Mouse (Mus musculus) myocyte (in vitro differentiated cells): ENCODE measurements around the gene Twist2. TPM values are rescaled to one million over a fixed set of nuclear protein-coding genes. Genes with fewer than 3 reads are reported as not detected.

Source experiments
- H3K27me3 ChIP-seq: one replicate; pipeline ENCODE4 v1.6.1; 2011; ENCODE audit not compliant: control insufficient read depth, insufficient read depth, insufficient read length
- H3K36me3 ChIP-seq: one replicate; pipeline ENCODE4 v1.6.1; 2011; ENCODE audit not compliant: control insufficient read depth, insufficient read depth
- H3K4me2 ChIP-seq: one replicate; pipeline ENCODE4 v1.6.1; 2011; ENCODE audit warnings: low read depth, control low read depth
- H3K4me3 ChIP-seq: one replicate; pipeline ENCODE4 v1.5.1; 2011; ENCODE audit warnings: mild to moderate bottlenecking, control low read depth, moderate library complexity
- H3K79me2 ChIP-seq: one replicate; pipeline ENCODE4 v1.6.1; 2011; ENCODE audit not compliant: control insufficient read depth, insufficient read depth
- H3ac ChIP-seq: one replicate; pipeline ENCODE4 v1.6.1; 2011; ENCODE audit not compliant: control insufficient read depth, insufficient read length
- CEBPB ChIP-seq: IDR thresholded peaks from 2 replicates; pipeline ENCODE4 v1.6.1; 2011; ENCODE audit warnings: mild to moderate bottlenecking, moderate library complexity; ENCODE audit not compliant: poor library complexity, insufficient read depth, severe bottlenecking
- E2F4 ChIP-seq: IDR thresholded peaks from one replicate; pipeline ENCODE4 v1.6.1; 2011; ENCODE audit warnings: mild to moderate bottlenecking, control low read depth, moderate library complexity; ENCODE audit not compliant: insufficient read depth
- MAX ChIP-seq: IDR thresholded peaks from one replicate; pipeline ENCODE4 v1.6.1; 2011; ENCODE audit warnings: low read depth, mild to moderate bottlenecking, control low read depth
- MYOD1 ChIP-seq, 3 experiments: IDR thresholded peaks; one replicate each; pipeline ENCODE4 v1.6.1; 2011; ENCODE audit warnings: control low read depth in 2 of 3, low read depth in 2 of 3, mild to moderate bottlenecking in 2 of 3, moderate library complexity in 1 of 3; ENCODE audit not compliant: insufficient read length in 2 of 3, control insufficient read depth in 1 of 3
- MYOG ChIP-seq, 3 experiments: IDR thresholded peaks; one replicate each; pipeline ENCODE4 v1.6.1; 2011; ENCODE audit warnings: control low read depth in 2 of 3, low read depth in 2 of 3, mild to moderate bottlenecking in 2 of 3; ENCODE audit not compliant: insufficient read length in 2 of 3, control insufficient read depth in 1 of 3, insufficient read depth in 1 of 3
- POLR2A ChIP-seq: IDR thresholded peaks from one replicate; pipeline ENCODE4 v1.6.1; 2011; ENCODE audit warnings: low read depth, mild to moderate bottlenecking, control low read depth, moderate library complexity; ENCODE audit not compliant: insufficient read length
- POLR2AphosphoS2 ChIP-seq: IDR thresholded peaks from one replicate; pipeline ENCODE4 v1.6.1; 2011; ENCODE audit warnings: low read depth, control low read depth; ENCODE audit not compliant: insufficient read length
- REST ChIP-seq: IDR thresholded peaks from one replicate; pipeline ENCODE4 v1.6.1; 2011; ENCODE audit warnings: mild to moderate bottlenecking, control low read depth, moderate library complexity; ENCODE audit not compliant: insufficient read depth, insufficient read length
- SRF ChIP-seq: IDR thresholded peaks from one replicate; pipeline ENCODE4 v1.6.1; 2011; ENCODE audit warnings: low read depth; ENCODE audit not compliant: control insufficient read depth, insufficient read length
- TCF12 ChIP-seq: IDR thresholded peaks from one replicate; pipeline ENCODE4 v1.6.1; 2011; ENCODE audit warnings: mild to moderate bottlenecking, control low read depth; ENCODE audit not compliant: poor library complexity, insufficient read depth, severe bottlenecking
- TCF3 ChIP-seq: IDR thresholded peaks from one replicate; pipeline ENCODE4 v1.6.1; 2011; ENCODE audit warnings: low read depth, control low read depth; ENCODE audit not compliant: insufficient read length
- USF1 ChIP-seq: IDR thresholded peaks from one replicate; pipeline ENCODE4 v1.6.1; 2011; ENCODE audit warnings: low read depth, mild to moderate bottlenecking, control low read depth, moderate library complexity
- polyA plus RNA-seq: library from polyadenylated mRNA; unstranded; fragments of >200 nt; fragmentation: generic; extraction: Trizol; gene quantifications from one replicate; pipeline ENCODE4 v1.2.1, GENCODE M21; 2012; ENCODE audit warnings: missing spikeins

The Twist2 gene
- polyA plus RNA-seq, 1 experiment, result 16.6 TPM

DNA sequence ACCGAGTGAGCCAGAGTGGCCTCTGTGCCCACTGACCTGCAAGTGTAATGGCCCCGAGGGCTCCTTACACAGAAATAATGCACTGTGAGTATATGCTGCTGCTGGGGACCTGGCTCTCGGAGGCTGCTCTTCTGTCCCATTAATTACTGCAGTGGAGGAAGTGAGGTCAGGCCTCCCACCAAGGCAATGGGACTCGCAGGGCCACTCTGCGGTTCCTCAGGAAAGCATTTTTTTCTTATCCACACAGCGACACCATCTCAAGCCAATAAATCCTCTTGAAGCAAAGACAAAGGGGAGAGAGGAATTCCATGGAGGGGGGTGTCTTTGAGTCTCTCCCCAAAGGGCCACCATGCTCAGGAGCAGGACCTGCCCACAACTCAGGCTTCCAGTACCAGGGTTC lies 69.8 kb downstream of the Twist2 start:
- no peaks in the 10 kb centered on the region for H3K79me2 ChIP-seq
- H3K4me2 ChIP-seq, result no peak overlapping the region
- no peaks in the 10 kb centered on the region for H3K27me3 ChIP-seq
- H3ac ChIP-seq, result no peak overlapping the region
- no peak for TF ChIP-seq SRF
- TF ChIP-seq CEBPB, result no peak
- no peak for TF ChIP-seq TCF12
- no peak for TF ChIP-seq E2F4
- no peak for TF ChIP-seq POLR2AphosphoS2
- TF ChIP-seq REST, result no peak
- no peak for TF ChIP-seq MAX
- TF ChIP-seq MYOG (IDR thresholded peaks at IDR 0.05; ENCODE audit: control insufficient read depth in 1 of 3, insufficient read depth in 1 of 3, insufficient read length in 2 of 3, low read depth in 2 of 3), result no peak
- TF ChIP-seq POLR2A, result no peak
- H3K36me3 ChIP-seq, result no peaks in the 10 kb centered on the region
- H3K4me3 ChIP-seq, result no peak overlapping the region

DNA sequence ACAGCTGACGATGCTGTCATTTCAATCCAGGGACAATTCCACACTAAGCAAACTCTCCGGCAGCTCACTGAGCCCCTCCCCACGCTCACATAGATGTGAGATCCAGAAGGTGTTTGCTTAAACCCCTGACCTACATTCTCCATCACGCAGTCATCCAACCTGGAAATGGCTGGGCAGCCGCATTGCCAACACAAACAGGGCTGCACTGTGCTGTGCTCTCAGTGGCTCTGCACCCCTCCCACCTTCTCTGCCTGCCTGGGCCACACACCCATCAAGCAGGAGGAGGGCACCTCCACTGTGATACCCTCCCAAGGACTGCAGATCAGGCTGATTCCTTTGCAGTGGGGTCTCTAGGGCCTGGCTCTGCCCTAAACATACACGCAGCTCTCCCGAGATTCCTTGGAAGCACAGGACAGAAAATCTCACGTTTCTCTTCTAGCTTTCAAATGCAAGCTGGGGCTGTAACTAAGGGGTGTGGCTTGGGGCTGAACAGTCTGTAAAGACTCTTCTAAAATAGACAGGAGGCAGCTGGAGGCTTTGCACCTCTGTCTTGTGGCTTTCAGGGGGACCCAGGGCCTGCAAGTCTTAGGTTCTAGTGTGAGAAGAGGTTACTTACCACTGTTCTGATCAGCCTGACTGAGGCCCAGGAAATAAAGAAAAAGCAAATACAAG lies 71.3 kb downstream of the Twist2 start:
- H3K4me2 ChIP-seq, result no peak overlapping the region
- TF ChIP-seq MYOD1 (IDR thresholded peaks at IDR 0.05; ENCODE audit: control insufficient read depth in 1 of 3, insufficient read length in 2 of 3, low read depth in 2 of 3), result no peak
- no peak for TF ChIP-seq TCF12
- no peak for TF ChIP-seq REST
- no peak for TF ChIP-seq USF1
- TF ChIP-seq MAX, result no peak
- no peak for TF ChIP-seq SRF
- no peak for TF ChIP-seq POLR2A
- TF ChIP-seq TCF3, result no peak
- TF ChIP-seq CEBPB, result no peak
- no peak for TF ChIP-seq E2F4
- TF ChIP-seq POLR2AphosphoS2, result no peak
- no peak for TF ChIP-seq MYOG (IDR thresholded peaks at IDR 0.05; ENCODE audit: control insufficient read depth in 1 of 3, insufficient read depth in 1 of 3, insufficient read length in 2 of 3, low read depth in 2 of 3)

DNA sequence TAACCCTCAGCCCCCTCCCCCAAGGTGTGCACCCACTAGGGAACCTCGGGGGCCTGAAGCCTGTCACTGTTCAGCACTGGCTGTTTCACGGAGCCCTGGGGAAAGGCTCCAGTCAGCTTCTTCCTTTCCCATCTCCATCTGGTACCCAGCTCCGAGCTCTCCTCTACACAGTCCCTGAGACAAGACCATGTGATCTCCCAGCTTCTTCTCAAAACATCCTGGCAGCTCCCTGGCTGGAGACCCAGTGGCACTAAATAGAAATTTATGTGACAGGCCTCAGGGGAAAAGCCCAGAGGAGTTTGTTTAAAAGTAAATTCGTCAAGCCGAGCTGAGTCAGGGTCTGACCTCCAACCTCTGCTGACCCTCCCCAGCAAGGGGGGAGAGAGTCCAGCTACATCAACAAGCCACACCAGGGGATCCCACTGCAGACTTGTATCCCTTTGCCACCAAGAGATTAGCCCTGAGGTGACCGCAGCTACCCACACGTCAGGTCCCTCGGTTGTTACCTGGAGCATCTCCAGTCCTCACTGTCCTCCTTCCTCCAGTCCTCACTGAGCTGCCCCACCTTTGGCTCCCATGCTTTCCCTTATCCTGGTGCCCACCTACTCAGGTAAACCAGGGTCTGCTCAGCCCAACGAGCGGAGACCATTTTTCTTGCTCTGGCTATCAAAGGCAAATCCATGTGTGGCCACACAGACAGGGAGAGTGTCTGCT lies 72.5 kb downstream of the Twist2 start:
- Histone ChIP-seq H3ac (no peak overlapping the region), H3K27me3 (no peaks in the 10 kb centered on the region), H3K79me2 (no peaks in the 10 kb centered on the region), H3K4me2 (no peak overlapping the region), H3K36me3 (no peaks in the 10 kb centered on the region), H3K4me3 (no peak overlapping the region)
- no peak for TF ChIP-seq TCF3
- TF ChIP-seq E2F4, result no peak
- no peak for TF ChIP-seq POLR2AphosphoS2
- no peak for TF ChIP-seq MYOG (IDR thresholded peaks at IDR 0.05; ENCODE audit: control insufficient read depth in 1 of 3, insufficient read depth in 1 of 3, insufficient read length in 2 of 3, low read depth in 2 of 3)
- TF ChIP-seq REST, result no peak
- TF ChIP-seq POLR2A, result no peak
- TF ChIP-seq SRF, result no peak
- no peak for TF ChIP-seq TCF12

More for the DNA sequence above, 71.3 kb downstream of the Twist2 start:
- H3K36me3 ChIP-seq, result no peaks in the 10 kb centered on the region
- H3ac ChIP-seq, result no peak overlapping the region
- no peak overlapping the region for H3K4me3 ChIP-seq
- H3K27me3 ChIP-seq, result no peaks in the 10 kb centered on the region
- no peaks in the 10 kb centered on the region for H3K79me2 ChIP-seq

DNA sequence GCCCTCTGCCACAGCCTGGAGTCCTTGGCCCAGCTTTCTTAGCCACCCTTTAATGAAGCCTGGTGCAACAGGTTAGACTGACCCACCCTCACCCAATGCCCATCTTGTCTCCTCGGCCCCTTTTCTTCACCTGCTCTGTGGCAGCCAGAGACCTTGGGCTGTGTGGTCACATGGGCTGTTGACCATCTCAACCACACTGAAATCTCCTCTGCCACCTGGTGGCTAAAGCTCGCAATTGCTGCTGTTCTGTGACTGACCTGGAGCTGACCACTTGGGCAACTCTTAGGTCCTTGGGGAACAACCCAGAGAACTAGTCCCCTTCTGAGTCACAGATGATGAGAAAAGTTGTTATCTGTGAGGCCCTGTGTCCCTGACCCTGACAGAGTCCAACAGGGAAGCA lies 73.4 kb downstream of the Twist2 start:
- Histone ChIP-seq H3K36me3 (no peaks in the 10 kb centered on the region), H3ac (no peak overlapping the region), H3K27me3 (no peaks in the 10 kb centered on the region), H3K4me2 (no peak overlapping the region), H3K79me2 (no peaks in the 10 kb centered on the region), H3K4me3 (no peak overlapping the region)
- TF ChIP-seq USF1 (peak; percentile 91), MYOD1 (IDR thresholded peaks at IDR 0.05; ENCODE audit: control insufficient read depth in 1 of 3, insufficient read length in 2 of 3, low read depth in 2 of 3) (no peak), TCF3 (no peak)

DNA sequence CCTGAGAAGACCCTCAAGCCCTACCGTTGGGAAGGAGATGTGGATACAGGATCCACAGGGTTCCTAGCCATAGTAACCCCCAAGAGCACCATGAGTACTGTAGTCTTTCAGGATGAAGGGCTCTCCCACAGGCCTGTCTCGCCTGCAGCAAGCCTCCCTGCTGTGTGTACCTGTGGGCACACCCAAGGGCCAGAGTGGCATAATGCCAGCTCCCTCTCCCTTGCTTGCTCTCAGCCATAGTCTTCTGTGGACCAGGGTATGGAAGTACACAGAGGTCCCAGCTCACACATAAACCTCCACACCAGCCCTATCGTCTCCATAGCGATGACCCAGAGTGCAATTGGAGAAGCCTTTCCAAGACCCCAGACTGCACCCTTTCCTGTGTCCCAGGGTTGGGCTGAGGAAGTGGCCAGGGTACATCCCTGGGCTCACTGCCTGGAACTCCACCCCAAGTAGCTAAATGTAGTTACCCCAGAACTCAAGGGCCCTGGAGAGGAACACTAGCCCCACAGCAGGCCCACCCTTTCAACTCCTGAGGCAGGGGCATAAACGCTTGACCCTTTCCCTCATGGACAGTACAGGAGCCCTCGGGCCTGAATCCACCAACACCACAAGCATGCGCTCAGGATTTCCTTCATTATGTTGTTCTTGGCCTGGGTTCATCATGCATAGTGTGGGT lies 73.9 kb downstream of the Twist2 start:
- no peaks in the 10 kb centered on the region for H3K27me3 ChIP-seq
- H3K36me3 ChIP-seq, result no peaks in the 10 kb centered on the region
- H3K4me3 ChIP-seq, result no peak overlapping the region
- H3ac ChIP-seq, result no peak overlapping the region
- TF ChIP-seq POLR2AphosphoS2, result no peak
- no peak for TF ChIP-seq MYOD1 (IDR thresholded peaks at IDR 0.05; ENCODE audit: control insufficient read depth in 1 of 3, insufficient read length in 2 of 3, low read depth in 2 of 3)
- no peak for TF ChIP-seq USF1
- no peak for TF ChIP-seq E2F4
- TF ChIP-seq TCF3, result no peak
- no peak for TF ChIP-seq TCF12
- no peak for TF ChIP-seq CEBPB
- no peak for TF ChIP-seq SRF
- TF ChIP-seq POLR2A, result no peak
- TF ChIP-seq MAX, result no peak
- no peak for TF ChIP-seq MYOG (IDR thresholded peaks at IDR 0.05; ENCODE audit: control insufficient read depth in 1 of 3, insufficient read depth in 1 of 3, insufficient read length in 2 of 3, low read depth in 2 of 3)
- TF ChIP-seq REST, result no peak
- no peak overlapping the region for H3K4me2 ChIP-seq
- no peaks in the 10 kb centered on the region for H3K79me2 ChIP-seq
